Mouse (Mus musculus) common myeloid progenitor, adult 5-6 weeks (primary cell): ENCODE results near the gene Nt5m. TPM values are rescaled to one million over a fixed set of nuclear protein-coding genes. Genes with fewer than 3 reads are reported as not detected.
"Not testable (repeated sequence)": the region's sequence is repeated elsewhere in the genome, so short reads cannot be mapped to it uniquely, and the experiment has no call there.

Experiments used
- ATAC-seq: replicated peaks from 2 replicates; pipeline ENCODE4 v1.8.0; 2016; ENCODE audit warnings: low read depth, mild to moderate bottlenecking, moderate TSS enrichment, inconsistent platforms; ENCODE audit not compliant: poor library complexity, severe bottlenecking
- total RNA-seq: library from RNA; stranded (forward); fragments of 200-1000, 187-1606 nt; gene quantifications from 2 replicates; pipeline ENCODE4 v1.2.3, GENCODE M21; 2017

Gene Nt5m
- total RNA-seq, 1 experiment from 2014 or later, result 17.2 TPM

GRCm38 (mm10) chr11:59837789-59838188, 1.5 kb upstream of the Nt5m start:
- not testable (repeated sequence) for ATAC-seq

GRCm38 (mm10) chr11:59838426-59838825, 821 bp upstream of the Nt5m start:
- no peak for ATAC-seq

- peak; percentile 87 for ATAC-seq
Measured at GRCm38 (mm10) chr11:59839459-59840126, 346 bp downstream of the Nt5m start, which contains the start of gene Cops3. TSS of gene Cops3 (minus strand) at chr11:59839838.

- no peak for ATAC-seq
Measured at GRCm38 (mm10) chr11:59846311-59846710, 7.1 kb downstream of the Nt5m start.

- peak; percentile 80 for ATAC-seq
Measured at GRCm38 (mm10) chr11:59847131-59847530, 7.9 kb downstream of the Nt5m start.

GRCm38 (mm10) chr11:59847891-59848884, 8.9 kb downstream of the Nt5m start:
- peak; percentile 71 for ATAC-seq

GRCm38 (mm10) chr11:59852865-59853264, 13.6 kb downstream of the Nt5m start:
- no peak for ATAC-seq

- ATAC-seq, result no peak
Measured at GRCm38 (mm10) chr11:59860467-59860866, 21.2 kb downstream of the Nt5m start.

- ATAC-seq, result no peak
Measured at GRCm38 (mm10) chr11:59864316-59864715, 25.1 kb downstream of the Nt5m start.

- ATAC-seq, result peak; percentile 92
Measured at GRCm38 (mm10) chr11:59872124-59872523, 32.9 kb downstream of the Nt5m start.

- peak; percentile 74 for ATAC-seq
Measured at GRCm38 (mm10) chr11:59880031-59880430, 40.8 kb downstream of the Nt5m start.

GRCm38 (mm10) chr11:59885217-59885986, 46.2 kb downstream of the Nt5m start:
- ATAC-seq, result peak; percentile 78

GRCm38 (mm10) chr11:59886952-59887351, 47.7 kb downstream of the Nt5m start:
- ATAC-seq, result no peak

- no peak for ATAC-seq
Measured at GRCm38 (mm10) chr11:59888151-59888550, 48.9 kb downstream of the Nt5m start.

- ATAC-seq, result no peak
Measured at GRCm38 (mm10) chr11:59891854-59892253, 52.6 kb downstream of the Nt5m start.

- ATAC-seq, result peak; percentile 71
Measured at GRCm38 (mm10) chr11:59893153-59893788, 54.0 kb downstream of the Nt5m start.

- ATAC-seq, result no peak
Measured at GRCm38 (mm10) chr11:59894916-59895315, 55.7 kb downstream of the Nt5m start.

GRCm38 (mm10) chr11:59895316-59895715, 56.1 kb downstream of the Nt5m start:
- no peak for ATAC-seq

GRCm38 (mm10) chr11:59897981-59898599, 58.8 kb downstream of the Nt5m start:
- no peak for ATAC-seq
